Mouse (Mus musculus): ENCODE measurements at regions not wholly inside any gene's neighbourhood (a gene's known extent, or its start where the extent isn't known, plus 50 kb on each side); places are given as distances from the start of the nearest gene placed in this dataset.

DNA sequence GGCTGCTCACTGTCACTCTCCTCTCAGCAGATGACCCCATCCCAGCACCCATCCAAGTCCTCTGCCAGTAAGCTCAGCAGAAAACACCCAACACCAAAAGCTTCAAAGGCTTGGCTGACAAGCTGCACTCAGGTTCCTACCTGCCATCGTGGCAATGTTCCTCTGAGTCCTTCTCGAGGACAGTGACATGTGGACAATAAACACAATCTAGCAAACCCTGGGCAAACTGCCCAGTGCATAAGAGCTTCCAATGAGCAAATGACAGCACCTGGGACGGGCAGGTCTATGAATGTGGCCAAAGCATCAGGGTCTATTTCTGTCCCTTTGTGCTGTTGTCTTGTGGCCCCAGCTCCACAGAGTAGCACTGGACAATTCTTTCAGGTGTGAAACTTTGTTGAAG, 86.9 kb downstream of the Hes1 start:
- Histone ChIP-seq H3K4me2 (no peak overlapping the region), H3K36me3 (ENCODE audit: control insufficient read depth, insufficient read depth, low read length) (no peaks in the 10 kb centered on the region), H3K9ac (ENCODE audit: low read depth, low read length) (no peak overlapping the region), H3K27ac (ENCODE audit: low read depth, low read length) (no peak overlapping the region), H3K9me3 (ENCODE audit: control insufficient read depth, low read length) (no peaks in the 10 kb centered on the region), H3K4me1 (replicated peaks; ENCODE audit: control insufficient read depth, insufficient read depth, low read length) (peaks cover 5% of the 10 kb centered on the region; the same call in 1 of the 2 replicates), H3K4me3 (ENCODE audit: low read depth, low read length) (no peak overlapping the region), H3K27me3 (replicated peaks; ENCODE audit: control insufficient read depth, insufficient read depth, low read length) (no peaks in the 10 kb centered on the region)
- DNase-seq (ENCODE audit: low spot score) (no peak), ATAC-seq (replicated peaks; ENCODE audit: low FRiP score) (no peak)
- WGBS: 77% methylated on average over 3 of the region's 3 CpGs

DNA sequence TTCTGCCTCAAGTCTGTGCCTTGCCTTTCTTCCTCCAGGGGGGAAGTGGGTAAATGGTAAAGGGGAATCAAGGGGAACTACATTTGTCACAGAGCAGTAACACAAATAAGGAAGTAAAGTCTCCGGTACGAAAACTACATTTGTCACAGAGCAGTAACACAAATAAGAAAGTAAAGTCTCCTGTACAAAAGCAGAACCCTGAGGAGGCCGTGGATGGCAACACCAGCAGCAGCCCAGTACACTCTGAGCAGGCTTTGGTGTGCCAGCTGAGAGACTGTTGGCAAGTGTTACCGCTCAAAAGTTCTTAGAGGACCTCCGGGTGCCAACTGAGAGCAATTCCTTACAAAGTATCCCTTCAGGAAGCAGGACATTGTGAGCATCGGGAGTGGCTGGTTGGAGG, 90.9 kb downstream of the Hes1 start:
- H3K27ac ChIP-seq (ENCODE audit: low read depth, low read length): no peak overlapping the region
- H3K4me1 ChIP-seq (replicated peaks; ENCODE audit: control insufficient read depth, insufficient read depth, low read length): peaks cover 10% of the 10 kb centered on the region
- H3K4me3 ChIP-seq (ENCODE audit: low read depth, low read length): no peak overlapping the region
- ATAC-seq (replicated peaks; ENCODE audit: low FRiP score) (no peak), DNase-seq (ENCODE audit: low spot score) (no peak)
- no peak overlapping the region for H3K9ac ChIP-seq (ENCODE audit: low read depth, low read length)
- no peaks in the 10 kb centered on the region for H3K36me3 ChIP-seq (ENCODE audit: control insufficient read depth, insufficient read depth, low read length)
- H3K9me3 ChIP-seq (ENCODE audit: control insufficient read depth, low read length): no peaks in the 10 kb centered on the region
- no peaks in the 10 kb centered on the region for H3K27me3 ChIP-seq (replicated peaks; ENCODE audit: control insufficient read depth, insufficient read depth, low read length)
- WGBS: 13% methylated on average over 6 of the region's 6 CpGs
- no peak overlapping the region for H3K4me2 ChIP-seq

DNA sequence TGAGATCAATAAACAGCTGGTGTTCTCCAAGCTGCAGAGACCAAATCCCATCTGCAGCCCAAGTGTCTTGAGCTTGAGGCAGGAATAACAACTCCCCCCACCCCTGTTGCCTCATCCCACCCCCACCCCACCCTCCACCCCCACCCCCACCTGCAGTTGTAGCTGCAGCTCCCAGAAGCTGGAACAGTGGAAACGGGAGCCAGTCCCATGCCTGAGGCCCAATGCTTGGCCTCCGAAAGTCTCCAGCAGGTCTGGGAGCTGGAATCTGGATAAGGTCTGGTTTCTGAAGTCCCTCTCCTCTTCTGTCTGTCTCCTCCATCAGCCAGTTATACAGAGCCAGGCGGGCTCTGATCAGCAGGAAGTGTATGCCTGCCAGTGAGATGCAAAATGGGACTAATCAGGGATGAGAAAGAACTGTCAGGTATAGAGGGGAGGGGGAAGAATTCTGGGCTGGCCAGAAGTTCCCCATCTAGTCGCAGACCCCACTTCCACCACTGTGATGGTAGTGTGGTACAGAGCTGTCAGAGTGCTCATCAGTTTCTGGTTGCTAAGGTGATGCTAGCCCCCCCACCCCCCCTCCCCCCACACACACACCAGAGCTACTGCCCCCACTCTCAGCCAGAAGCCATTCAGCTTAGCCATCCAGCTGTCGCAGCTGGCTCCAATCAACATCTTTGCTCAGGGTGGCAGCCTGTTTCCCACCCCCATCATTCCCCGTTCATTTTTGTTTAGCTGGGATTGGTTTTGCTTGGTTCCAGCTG, 91.5 kb downstream of the Hes1 start:
- no peaks in the 10 kb centered on the region for H3K27me3 ChIP-seq (replicated peaks; ENCODE audit: control insufficient read depth, insufficient read depth, low read length)
- no peak overlapping the region for H3K9ac ChIP-seq (ENCODE audit: low read depth, low read length)
- no peak overlapping the region for H3K27ac ChIP-seq (ENCODE audit: low read depth, low read length)
- H3K9me3 ChIP-seq (ENCODE audit: control insufficient read depth, low read length): no peaks in the 10 kb centered on the region
- 32% methylated on average over 6 of the region's 6 CpGs for WGBS
- no peaks in the 10 kb centered on the region for H3K36me3 ChIP-seq (ENCODE audit: control insufficient read depth, insufficient read depth, low read length)
- ATAC-seq (replicated peaks; ENCODE audit: low FRiP score) (no peak), DNase-seq (ENCODE audit: low spot score) (no peak)
- no peak overlapping the region for H3K4me2 ChIP-seq
- no peak overlapping the region for H3K4me3 ChIP-seq (ENCODE audit: low read depth, low read length)
- H3K4me1 ChIP-seq (replicated peaks; ENCODE audit: control insufficient read depth, insufficient read depth, low read length): peaks cover 16% of the 10 kb centered on the region

DNA sequence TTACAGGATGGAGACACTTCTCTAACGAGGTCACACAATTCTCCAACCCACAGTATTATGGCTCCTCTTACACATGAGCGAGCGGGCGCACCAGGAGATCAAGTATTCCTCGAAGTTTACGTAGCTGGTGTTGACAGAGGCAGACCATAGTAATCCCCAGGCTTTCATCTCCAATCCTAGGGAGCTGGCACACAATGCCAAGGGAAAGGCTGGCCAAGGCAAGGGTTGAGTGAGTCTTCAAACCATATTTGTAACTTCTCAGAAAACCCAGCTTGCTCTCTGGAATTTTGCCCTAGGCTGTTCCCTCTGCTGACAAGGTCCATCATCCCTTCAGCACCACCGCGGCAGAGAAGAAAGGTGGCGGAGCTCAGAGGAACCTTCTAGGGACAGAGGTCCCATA, 94.0 kb downstream of the Hes1 start:
- Histone ChIP-seq H3K36me3 (ENCODE audit: control insufficient read depth, insufficient read depth, low read length) (no peaks in the 10 kb centered on the region), H3K4me1 (replicated peaks; ENCODE audit: control insufficient read depth, insufficient read depth, low read length) (peaks cover 20% of the 10 kb centered on the region), H3K4me2 (no peak overlapping the region), H3K4me3 (ENCODE audit: low read depth, low read length) (no peak overlapping the region), H3K27ac (ENCODE audit: low read depth, low read length) (no peak overlapping the region), H3K9me3 (ENCODE audit: control insufficient read depth, low read length) (no peaks in the 10 kb centered on the region), H3K9ac (ENCODE audit: low read depth, low read length) (no peak overlapping the region), H3K27me3 (replicated peaks; ENCODE audit: control insufficient read depth, insufficient read depth, low read length) (no peaks in the 10 kb centered on the region)
- ATAC-seq (replicated peaks; ENCODE audit: low FRiP score) (no peak), DNase-seq (ENCODE audit: low spot score) (no peak)
- 92% methylated on average over 9 of the region's 9 CpGs for WGBS

DNA sequence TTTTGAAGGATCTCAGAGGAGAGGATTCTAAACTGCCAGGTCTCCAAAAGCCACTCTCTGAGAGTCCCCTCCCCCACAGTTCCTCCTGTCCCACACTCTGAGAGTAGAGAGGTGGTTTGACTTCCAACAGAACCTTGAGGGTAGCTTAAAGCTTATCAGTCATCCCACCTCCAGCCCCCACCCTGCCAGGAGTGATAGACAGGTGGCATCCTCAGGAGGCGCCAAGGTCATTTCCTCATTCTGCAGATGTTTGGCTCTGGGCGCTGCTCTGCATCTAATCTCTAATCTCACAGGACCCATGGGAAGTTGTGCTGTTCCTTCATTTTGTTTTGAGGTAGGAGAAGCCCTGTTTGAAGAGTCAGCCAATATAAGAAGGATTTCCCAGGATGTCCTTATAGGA, 96.2 kb downstream of the Hes1 start:
- Histone ChIP-seq H3K27me3 (replicated peaks; ENCODE audit: control insufficient read depth, insufficient read depth, low read length) (no peaks in the 10 kb centered on the region), H3K4me3 (ENCODE audit: low read depth, low read length) (no peak overlapping the region), H3K27ac (ENCODE audit: low read depth, low read length) (no peak overlapping the region), H3K9ac (ENCODE audit: low read depth, low read length) (no peak overlapping the region), H3K9me3 (ENCODE audit: control insufficient read depth, low read length) (no peaks in the 10 kb centered on the region), H3K4me2 (peak overlapping the region; percentile 7; the same call in 1 of the 2 replicates), H3K36me3 (ENCODE audit: control insufficient read depth, insufficient read depth, low read length) (no peaks in the 10 kb centered on the region), H3K4me1 (replicated peaks; ENCODE audit: control insufficient read depth, insufficient read depth, low read length) (peaks cover 16% of the 10 kb centered on the region)
- ATAC-seq (replicated peaks; ENCODE audit: low FRiP score) (peak; percentile 73), DNase-seq (ENCODE audit: low spot score) (no peak)
- 8% methylated on average over 2 of the region's 2 CpGs for WGBS

DNA sequence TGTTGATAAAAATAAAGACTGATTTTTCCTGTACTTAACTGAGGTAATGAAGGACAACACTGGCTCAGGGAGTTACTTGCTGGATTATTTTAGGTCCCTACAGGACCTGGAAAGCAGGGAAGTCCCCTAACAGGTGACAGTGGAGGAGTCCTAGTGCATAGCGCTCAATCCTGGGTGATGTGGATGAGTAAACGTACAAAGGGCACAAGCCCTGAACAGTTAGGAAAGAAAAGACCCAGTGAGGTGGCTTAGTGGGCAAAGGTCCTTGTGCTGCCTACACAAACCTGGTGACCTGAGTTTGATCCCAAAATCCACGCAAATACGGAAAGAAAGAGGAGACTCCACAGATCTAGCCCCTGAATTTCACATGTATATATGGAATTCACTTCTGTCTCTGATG, 99.1 kb downstream of the Hes1 start:
- WGBS: 76% methylated on average over 4 of the region's 4 CpGs
- H3K36me3 ChIP-seq (ENCODE audit: control insufficient read depth, insufficient read depth, low read length): no peaks in the 10 kb centered on the region
- no peaks in the 10 kb centered on the region for H3K27me3 ChIP-seq (replicated peaks; ENCODE audit: control insufficient read depth, insufficient read depth, low read length)
- peaks cover 15% of the 10 kb centered on the region for H3K4me1 ChIP-seq (replicated peaks; ENCODE audit: control insufficient read depth, insufficient read depth, low read length)
- H3K4me2 ChIP-seq: no peak overlapping the region
- no peak overlapping the region for H3K4me3 ChIP-seq (ENCODE audit: low read depth, low read length)
- H3K9me3 ChIP-seq (ENCODE audit: control insufficient read depth, low read length): no peaks in the 10 kb centered on the region; the same call in 1 of the 2 replicates
- H3K9ac ChIP-seq (ENCODE audit: low read depth, low read length): no peak overlapping the region
- DNase-seq (ENCODE audit: low spot score) (no peak), ATAC-seq (replicated peaks; ENCODE audit: low FRiP score) (no peak)
- peak overlapping the region; percentile 19; the same call in 1 of the 2 replicates for H3K27ac ChIP-seq (ENCODE audit: low read depth, low read length)

DNA sequence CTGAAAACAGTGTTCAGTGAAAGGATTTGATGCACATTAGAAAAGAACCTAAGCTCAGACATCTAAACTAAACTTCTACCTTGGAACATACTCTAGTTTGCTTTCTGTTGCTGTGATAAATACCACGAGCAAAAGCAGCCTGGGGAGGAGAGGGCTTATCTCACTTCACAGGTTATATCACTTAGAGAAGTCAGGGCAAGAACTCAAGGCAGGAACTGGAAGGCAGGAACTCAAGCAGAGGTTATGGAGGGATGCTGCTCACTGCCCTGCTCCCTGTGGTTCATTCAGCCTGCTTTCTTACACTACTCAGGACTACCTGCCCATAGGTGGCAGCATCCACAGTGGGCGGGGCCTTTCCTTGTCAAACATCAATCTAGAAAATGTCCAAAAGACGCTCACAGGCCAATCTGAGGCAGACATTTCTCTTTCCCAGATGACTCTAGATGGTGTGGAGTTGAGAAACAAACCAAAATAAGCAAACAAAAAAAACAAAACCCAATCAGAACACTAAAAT, 101.5 kb downstream of the Hes1 start:
- WGBS: 66% methylated on average over 3 of the region's 3 CpGs

DNA sequence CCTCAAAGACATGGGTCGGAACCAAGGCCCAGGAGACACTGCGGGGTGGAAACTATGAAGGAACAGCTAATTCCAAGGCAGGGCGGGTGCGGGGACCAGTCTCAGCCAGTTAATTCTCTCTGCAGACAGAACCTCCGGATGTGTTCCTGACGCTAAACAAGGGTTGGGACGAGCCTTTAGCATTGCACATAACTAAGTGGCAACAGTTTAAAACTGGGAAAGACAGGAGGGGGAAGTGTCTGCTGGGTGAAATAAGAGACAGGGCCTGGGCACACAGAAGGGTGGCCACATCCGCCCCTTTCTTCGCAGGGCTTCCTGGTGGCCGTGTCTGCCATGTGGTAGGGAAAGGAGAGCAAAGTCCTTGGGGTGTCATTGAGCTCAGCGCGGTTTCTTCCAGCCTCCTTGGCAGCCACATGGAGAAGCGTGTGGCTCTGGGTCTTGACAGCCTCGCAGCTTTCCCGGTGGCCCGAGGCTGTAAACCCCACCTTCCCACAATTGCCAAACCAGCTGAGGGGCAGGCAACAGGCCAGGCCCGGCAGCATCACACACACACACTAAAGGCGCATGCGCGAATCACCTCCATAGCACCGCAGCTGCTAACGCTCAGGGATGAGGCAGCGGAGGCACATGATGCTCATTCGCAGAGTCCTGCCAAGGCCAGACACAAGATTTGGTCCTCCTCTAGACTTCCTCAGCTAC, 95.8 kb downstream of the Cpn2 start:
- Histone ChIP-seq H3K9ac (ENCODE audit: low read depth, low read length) (no peak overlapping the region), H3K27me3 (replicated peaks; ENCODE audit: control insufficient read depth, insufficient read depth, low read length) (no peaks in the 10 kb centered on the region), H3K36me3 (ENCODE audit: control insufficient read depth, insufficient read depth, low read length) (no peaks in the 10 kb centered on the region), H3K27ac (ENCODE audit: low read depth, low read length) (no peak overlapping the region; the same call in 1 of the 2 replicates), H3K4me1 (replicated peaks; ENCODE audit: control insufficient read depth, insufficient read depth, low read length) (peaks cover 30% of the 10 kb centered on the region), H3K4me3 (ENCODE audit: low read depth, low read length) (no peak overlapping the region), H3K4me2 (no peak overlapping the region), H3K9me3 (ENCODE audit: control insufficient read depth, low read length) (no peaks in the 10 kb centered on the region)
- 67% methylated on average over 24 of the region's 24 CpGs for WGBS
- ATAC-seq (replicated peaks; ENCODE audit: low FRiP score): no peak
- DNase-seq (ENCODE audit: low spot score): no peak

More for the DNA sequence above, 101.5 kb downstream of the Hes1 start:
- no peak for DNase-seq (ENCODE audit: low spot score)
- no peak overlapping the region for H3K4me3 ChIP-seq (ENCODE audit: low read depth, low read length)
- H3K4me2 ChIP-seq: no peak overlapping the region
- no peak overlapping the region for H3K27ac ChIP-seq (ENCODE audit: low read depth, low read length)
- no peak overlapping the region for H3K9ac ChIP-seq (ENCODE audit: low read depth, low read length)
- H3K9me3 ChIP-seq (ENCODE audit: control insufficient read depth, low read length): no peaks in the 10 kb centered on the region; the same call in 1 of the 2 replicates
- peaks cover 5% of the 10 kb centered on the region for H3K4me1 ChIP-seq (replicated peaks; ENCODE audit: control insufficient read depth, insufficient read depth, low read length)
- H3K27me3 ChIP-seq (replicated peaks; ENCODE audit: control insufficient read depth, insufficient read depth, low read length): no peaks in the 10 kb centered on the region
- ATAC-seq (replicated peaks; ENCODE audit: low FRiP score): no peak
- no peaks in the 10 kb centered on the region for H3K36me3 ChIP-seq (ENCODE audit: control insufficient read depth, insufficient read depth, low read length)

Measured in liver, embryonic 11.5 days (tissue).